Mouse (Mus musculus): ENCODE measurements at regions not wholly inside any gene's neighbourhood (a gene's known extent, or its start where the extent isn't known, plus 50 kb on each side); places are given as distances from the start of the nearest gene placed in this dataset.

- no peak for DNase-seq (ENCODE audit: low read depth, low spot score)
Measured at GRCm38 (mm10) chr12:113422736-113423254, 66.5 kb upstream of the Adam6b start.

GRCm38 (mm10) chr12:113423736-113424597, 65.3 kb upstream of the Adam6b start:
- DNase-seq (ENCODE audit: low read depth, low spot score) = peak; percentile 32

GRCm38 (mm10) chr12:113424598-113425208, 64.6 kb upstream of the Adam6b start:
- DNase-seq (ENCODE audit: low read depth, low spot score) = peak; percentile 20

- DNase-seq (ENCODE audit: low read depth, low spot score) = peak; percentile 24
Measured at GRCm38 (mm10) chr12:113425209-113426070, 63.9 kb upstream of the Adam6b start.

- no peak for DNase-seq (ENCODE audit: low read depth, low spot score)
Measured at GRCm38 (mm10) chr12:113426636-113427035, 62.7 kb upstream of the Adam6b start.

- peak; percentile 64 for DNase-seq (ENCODE audit: low read depth, low spot score)
Measured at GRCm38 (mm10) chr12:113427339-113427738, 62.0 kb upstream of the Adam6b start.

GRCm38 (mm10) chr12:113428461-113428860, 60.9 kb upstream of the Adam6b start:
- no peak for DNase-seq (ENCODE audit: low read depth, low spot score)

- DNase-seq (ENCODE audit: low read depth, low spot score) = no peak
Measured at GRCm38 (mm10) chr12:113428901-113429300, 60.4 kb upstream of the Adam6b start.

- DNase-seq (ENCODE audit: low read depth, low spot score) = no peak
Measured at GRCm38 (mm10) chr12:113430340-113430739, 59.0 kb upstream of the Adam6b start.

Measured in skeletal muscle tissue, adult 2 months (tissue).